Mouse (Mus musculus): Measurements from ENCODE around the gene Map2k6.

DNA sequence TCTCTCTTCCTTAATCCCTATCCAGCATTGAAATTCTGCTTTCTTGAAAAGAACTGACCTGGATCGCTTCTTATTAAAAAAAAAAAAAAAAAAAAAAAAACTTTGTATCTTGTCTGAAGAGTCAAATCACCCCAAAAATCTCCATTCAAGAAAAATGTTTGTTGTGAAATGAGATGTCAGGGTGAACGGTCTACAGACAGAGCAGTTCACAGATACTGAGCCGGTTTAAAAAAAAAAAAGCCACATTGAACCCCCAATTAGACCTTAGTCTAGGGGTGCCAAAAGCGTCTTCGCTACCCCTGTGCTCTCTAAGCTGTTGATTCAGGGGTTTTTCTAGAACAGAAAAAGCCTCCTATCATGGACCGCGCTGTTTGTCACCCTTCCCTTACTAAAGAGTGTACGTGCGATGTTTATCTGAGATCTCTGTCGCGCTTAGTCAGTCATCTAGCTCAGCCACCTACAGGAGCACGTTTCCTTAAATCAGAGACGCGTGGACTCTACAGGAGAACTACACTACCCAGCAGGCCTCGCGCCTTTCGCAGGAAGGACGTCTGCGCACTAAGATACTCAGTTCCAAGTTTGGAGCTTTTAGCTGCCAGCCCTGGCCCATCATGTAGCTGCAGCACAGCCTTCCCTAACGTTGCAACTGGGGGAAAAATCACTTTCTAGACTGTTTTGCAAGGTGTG, at the start of gene Map2k6:
- TF ChIP-seq CTCF (IDR thresholded peaks at IDR 0.05; ENCODE audit: low read depth, low read length) = no peak
- TF ChIP-seq TAL1 (conservative IDR thresholded peaks at IDR 0.05; ENCODE audit: low read depth, low read length) = no peak
- TF ChIP-seq GATA1 (IDR thresholded peaks at IDR 0.05; ENCODE audit: borderline replicate concordance, low read length) = no peak
